Mouse (Mus musculus) embryo, embryonic 11.5 days (tissue): ENCODE measurements at regions not wholly inside any gene's neighbourhood (a gene's known extent, or its start where the extent isn't known, plus 50 kb on each side); places are given as distances from the start of the nearest gene placed in this dataset.
"Not testable (repeated sequence)": the region's sequence is repeated elsewhere in the genome, so short reads cannot be mapped to it uniquely, and the experiment has no call there.

Experiments used
- DNase-seq: peaks from one replicate; pipeline ENCODE4 v3.0.0-alpha.2; 2012; ENCODE audit warnings: low read depth, low spot score

DNA sequence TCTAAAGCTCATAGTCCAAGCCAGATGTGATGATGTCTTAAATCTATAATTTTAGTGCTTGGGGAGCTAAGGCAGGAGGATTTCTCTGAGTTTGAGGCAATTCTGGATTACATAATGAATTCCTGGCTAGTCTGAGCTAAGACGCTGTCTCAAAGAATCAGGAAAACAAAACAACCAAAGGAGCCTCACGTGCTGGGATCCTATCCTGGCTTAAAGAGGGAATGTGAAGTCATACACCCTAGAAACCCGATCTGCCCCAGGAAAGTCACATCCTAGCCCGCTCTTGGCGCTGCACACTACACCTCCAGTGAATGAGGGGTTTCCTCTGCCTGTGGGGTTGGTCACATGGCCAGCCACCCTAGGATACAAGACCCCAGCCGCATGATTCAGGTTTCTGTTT is 211.2 kb downstream of the Glrx3 start:
- DNase-seq: no peak

DNA sequence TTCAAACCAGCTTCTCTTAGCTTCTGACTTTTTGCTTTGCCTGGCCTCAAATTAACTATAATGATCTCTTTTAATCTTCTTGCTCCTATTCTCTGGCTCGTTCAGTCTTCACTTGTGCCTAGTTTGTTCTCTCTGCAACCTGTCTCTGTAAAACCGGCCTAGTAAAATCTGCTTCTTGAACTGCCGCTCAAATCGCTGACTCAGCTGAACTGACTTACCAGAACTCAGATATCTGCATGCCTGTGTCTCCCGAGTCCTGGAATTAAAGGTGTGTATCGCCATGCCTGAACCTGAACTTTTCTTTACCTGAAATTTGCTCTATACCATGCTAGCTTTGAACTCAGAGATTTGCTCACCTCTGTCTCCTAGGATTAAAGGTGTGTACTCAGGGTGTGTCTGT is 212.2 kb downstream of the Glrx3 start:
- DNase-seq: no peak

DNA sequence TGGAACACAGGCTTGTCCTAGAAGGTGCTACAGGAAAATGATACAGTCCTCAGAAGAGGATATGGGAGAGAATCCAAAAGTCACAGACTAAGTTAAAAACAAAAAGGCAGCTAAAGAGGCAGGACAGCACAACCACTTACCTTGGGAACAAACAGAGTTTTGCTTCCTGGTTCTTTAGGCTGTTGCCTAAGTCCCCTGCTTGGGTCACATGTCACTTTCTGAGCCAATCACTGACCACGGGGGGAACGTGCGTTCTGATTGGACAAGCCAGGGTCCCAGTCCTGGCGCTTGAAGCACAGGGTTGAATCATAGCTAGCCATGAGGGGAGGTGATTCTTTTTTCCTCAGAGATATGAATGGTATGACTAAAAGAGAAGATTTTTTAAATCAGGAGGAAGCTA is 216.4 kb downstream of the Glrx3 start:
- no peak for DNase-seq

DNA sequence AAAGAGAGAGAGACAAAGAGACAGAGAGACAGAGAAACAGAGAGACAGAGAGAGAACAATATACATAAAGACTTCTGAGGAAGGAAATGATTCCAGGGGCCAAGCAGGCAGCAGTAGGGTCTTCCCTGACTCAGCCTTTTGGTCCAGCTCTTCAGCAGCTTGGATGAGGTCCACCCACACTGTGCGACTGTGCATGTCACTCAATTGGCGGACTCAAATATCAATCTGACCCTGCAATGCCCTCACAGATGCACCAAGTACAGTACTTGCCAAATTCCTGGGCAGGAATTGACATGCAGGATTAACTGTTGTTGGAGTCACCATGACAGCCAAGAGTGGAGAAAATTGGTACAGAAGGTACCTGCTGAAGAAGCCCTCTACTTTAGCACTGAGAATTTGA is 229.8 kb downstream of the Glrx3 start:
- DNase-seq: no peak

DNA sequence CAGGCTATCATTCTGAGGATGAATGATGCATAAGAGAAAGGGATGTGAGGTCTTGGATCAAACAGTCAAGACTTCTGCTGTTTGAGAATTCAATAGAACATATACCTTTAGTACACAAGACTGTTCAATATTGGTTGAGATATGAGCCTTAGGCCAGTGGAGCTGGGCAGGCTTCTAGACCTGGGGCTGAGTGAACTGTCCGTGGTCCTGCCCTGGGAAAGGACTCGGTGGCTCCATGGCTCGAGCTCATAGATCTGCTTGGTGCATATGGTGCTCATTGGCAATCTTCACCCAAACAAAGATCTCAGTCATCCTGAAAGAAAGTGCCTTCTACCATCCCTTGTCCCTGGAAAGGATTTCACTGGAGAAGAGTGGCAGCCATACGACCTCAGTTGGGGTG is 233.7 kb downstream of the Glrx3 start:
- DNase-seq: peak; percentile 36

DNA sequence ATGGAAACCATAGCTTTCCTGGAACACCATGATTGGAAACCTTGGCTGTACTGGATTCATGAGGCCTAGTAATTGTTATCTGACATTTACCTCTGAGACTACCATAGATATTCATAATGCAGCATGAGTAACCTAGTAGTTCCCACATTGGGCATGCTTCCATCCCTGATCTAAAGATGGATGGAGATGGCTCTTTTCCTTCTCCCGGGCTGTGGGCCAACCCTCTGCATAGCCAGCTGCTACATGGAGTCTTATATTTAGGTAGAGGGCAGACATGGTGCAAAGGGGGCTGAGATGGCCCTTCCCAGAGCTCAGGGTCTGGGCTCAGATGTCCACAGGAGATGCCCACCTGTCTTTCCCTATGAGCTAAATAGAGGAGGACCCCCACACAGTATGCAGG is 237.2 kb downstream of the Glrx3 start:
- no peak for DNase-seq

DNA sequence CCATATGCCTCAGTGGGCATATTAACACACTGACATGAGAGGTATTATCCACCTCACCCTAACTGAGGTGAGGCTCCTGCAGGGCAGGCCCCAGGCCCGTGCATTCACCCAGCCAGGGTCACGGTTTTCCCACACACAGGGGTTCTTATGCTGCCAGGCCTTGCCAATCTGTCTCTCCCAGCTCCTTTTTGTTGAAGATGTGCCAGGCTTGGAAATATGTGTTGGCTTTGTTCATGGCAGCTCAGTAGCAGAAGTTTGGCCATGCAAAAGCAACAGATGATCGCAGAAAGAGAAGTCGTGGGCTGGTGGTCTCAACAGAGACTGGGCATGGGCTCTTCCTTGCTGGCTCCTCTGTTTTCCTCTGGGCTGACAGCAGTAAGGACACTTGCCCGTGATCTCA is 238.0 kb downstream of the Glrx3 start:
- DNase-seq: no peak

DNA sequence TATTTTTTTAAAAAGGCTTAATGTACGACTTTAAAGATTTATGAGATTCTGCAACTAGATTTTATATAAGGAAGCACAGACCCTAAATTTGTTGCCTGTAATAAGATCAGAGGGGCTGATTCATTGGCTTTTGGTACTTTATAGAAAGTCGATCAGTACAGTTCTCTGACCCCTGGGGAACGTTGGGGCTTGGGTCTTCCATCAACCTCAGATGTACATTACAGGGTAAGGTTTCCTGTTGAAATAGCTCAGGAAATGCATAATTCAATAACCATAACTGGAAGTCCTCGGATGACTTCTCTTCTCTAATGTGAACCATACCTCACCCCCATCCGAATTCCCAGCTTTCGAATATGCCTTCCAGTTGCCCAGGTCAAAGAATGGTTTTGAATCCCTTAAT is 247.4 kb downstream of the Glrx3 start:
- DNase-seq: peak; percentile 26

DNA sequence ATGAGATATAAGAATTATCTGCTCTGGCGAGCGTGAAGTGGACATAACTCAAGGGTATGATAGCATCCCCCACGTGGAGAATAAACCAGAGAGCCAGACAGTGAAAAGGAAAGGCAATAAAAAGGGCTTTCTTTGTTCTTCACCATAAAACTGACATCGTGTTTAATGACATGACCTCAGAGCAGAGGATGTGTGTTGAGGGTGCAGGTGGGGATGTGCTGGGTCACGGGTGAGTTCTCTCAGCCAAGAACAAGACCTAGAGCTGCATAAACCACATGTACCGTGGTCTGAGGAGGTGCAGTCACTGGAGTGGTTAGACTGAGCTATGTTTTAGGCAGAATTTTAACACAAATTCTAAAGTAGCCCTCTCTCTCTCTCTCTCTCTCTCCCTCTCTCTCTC is 247.9 kb downstream of the Glrx3 start:
- peak; percentile 19 for DNase-seq

DNA sequence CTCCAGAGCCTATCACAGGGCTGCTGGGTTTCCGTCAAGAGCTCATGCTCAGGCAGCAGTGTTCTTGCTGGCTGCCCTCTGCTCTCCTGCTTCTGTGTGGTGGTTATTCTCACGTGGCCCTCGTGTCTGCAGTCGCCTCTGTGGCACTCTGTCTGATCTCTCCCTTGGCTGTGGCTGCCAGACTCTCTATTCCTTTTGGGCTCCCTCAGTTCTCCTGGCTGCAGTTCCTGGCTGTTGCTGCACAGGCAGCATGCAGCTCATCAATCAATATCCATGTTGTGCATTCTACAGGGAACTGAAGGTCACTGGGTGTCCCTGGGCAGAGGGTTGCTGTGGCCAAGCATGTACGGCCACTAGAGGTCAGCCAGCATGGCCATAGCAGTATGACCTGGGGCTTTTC is 259.4 kb downstream of the Glrx3 start:
- DNase-seq: no peak

DNA sequence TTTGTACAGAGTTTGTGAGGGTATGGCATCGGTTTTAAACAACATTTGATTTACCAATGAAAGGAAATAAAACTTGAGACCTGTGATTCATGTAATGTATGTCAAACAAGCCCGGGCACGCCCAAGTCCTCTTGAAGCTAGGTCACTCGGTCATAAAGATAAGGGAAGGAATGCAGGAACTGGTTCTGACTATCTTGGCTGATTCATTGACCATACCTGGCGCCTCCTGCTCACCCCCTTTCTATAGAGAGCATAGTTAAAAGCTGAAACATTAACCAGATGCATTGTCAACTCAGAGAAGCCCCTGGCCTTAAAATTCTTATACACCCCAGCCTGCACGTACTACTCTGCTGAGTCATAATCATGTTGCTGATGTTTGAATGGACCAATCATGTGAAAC is 261.1 kb downstream of the Glrx3 start:
- not testable (repeated sequence) for DNase-seq

DNA sequence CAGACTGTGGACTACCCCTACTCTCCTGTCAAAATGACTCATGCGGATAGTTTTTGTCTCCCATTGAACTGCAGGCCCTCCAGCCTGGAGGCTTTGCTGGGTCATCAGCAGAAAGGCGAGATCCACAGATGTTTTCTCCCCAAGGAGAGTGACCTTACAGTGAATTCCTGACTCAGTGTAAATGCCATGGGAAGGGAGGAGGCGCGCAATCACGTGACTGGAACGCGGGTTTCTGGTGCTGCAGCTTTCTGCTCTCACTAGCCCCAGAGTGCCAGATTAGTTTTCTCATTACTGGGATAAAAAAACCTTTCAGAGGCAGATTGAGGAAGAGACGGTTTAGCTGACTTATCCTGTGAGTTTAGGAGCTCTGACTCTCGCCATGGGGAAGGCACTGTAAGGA is 275.4 kb downstream of the Glrx3 start:
- no peak for DNase-seq

DNA sequence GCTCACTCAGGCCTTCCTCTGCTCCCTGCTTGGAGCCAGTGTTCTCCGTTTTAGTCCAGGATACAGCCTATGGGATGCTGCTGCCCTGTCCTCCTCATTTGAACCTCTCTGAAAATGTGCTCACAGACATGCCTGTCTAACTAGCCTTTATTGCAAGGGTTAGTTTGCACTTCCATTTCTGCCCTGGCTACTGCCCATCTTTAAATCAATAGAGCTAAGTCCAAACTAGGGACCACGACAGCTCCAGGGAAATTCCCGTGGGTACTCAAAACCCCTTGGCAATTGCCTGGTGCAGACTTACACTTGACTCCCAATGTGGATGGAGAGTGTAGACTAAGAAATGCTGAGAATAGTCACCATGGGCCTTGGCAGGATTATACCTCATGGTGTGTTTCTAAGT is 276.4 kb downstream of the Glrx3 start:
- no peak for DNase-seq

DNA sequence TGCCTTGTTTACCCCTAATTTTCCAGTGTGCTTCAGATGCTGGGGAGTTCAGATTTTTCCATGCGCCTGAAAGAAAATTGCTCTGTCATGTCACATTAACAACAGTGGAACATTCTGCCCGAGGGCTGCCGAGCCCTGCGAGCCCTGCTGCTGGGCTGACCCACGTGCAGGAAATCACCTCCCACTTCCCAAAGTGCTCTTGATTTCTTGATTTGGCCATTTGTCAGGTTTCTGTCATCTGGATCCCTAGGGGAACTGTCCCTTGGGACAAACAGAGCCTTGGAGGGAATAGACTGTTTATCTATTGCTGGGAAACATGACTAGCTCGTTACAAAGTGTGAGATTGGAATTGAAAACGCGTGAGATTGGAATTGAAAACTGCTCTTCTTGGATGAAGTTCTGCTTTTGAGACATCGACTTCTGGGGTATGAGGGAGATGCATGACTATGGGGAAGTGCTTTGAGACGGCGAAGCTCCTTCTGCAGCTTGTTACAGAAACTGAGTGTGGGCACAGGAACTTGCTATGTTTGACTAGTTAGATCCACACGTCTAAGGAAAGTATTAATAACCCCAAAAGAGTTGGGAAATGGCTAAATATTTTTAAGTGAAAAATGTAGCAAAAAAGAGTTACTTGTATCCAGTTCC is 277.0 kb downstream of the Glrx3 start:
- no peak for DNase-seq

DNA sequence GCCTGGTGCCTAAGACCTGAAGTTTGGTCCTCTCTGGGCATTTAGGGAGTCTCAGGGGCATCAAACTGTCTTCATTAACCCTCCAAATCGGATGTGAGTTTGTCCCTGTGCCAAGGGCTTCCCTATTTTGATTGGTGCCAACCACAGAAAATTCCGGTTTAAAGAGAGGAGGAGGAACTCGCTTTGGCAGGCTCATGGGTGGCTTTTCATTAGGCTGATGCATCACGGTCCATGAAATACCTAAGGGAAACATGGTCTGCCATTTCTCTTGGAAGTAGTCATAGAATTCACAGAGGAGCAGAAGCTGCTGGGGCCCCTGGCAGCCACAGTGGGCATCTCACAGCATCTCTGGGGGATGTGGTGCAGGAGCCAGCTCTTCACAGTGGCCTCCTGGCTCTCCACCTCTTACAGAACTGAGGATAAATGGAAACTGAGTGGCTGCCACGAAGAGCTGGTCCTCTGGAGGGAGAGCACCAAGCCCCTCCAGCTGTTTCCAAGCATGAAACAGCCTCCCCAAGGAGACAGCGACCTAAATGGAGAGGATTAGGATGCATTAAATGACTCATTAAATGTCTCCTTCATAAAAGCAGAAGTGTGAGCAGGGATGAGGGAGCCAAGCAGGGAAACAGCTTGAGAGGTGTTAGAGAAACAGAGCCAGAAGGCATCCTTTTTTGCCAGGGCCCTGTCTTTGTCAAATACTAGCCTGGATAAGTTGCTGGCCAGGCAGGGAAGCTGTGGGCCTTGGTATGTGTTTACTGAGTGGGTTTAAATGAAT is 277.9 kb downstream of the Glrx3 start:
- DNase-seq: no peak

DNA sequence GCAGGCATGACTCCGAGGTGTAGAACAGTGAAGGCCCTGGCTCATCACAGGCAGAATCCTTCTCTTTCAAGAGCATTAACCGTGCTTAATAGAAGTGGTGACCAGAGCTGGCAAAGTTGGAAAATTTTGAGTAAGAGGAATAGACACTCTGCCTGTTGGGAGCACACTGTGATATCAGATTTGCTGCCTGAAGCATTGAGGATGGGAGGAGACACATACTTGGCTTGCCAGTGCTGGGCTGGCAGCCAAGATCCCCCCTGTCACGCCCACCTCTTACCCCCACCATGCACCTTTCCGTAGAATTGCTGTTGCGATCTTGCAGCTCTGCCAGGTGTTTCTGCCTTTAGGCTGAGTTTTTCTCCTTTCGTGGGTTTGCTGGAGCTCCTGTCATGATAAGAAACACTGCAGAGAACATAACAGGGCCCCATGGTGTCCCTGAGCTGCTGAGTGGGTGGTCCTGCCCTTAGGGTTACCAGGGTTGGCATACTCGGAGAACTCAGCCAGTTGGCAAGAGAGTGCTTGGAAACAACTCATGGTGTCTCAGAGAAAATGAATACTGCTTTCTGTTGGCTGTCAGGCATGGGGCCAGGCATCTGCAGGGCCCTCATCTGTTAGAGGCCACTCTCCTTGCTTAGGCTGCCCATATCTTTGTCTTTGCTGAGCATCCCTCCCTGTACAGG is 286.1 kb downstream of the Glrx3 start:
- no peak for DNase-seq

DNA sequence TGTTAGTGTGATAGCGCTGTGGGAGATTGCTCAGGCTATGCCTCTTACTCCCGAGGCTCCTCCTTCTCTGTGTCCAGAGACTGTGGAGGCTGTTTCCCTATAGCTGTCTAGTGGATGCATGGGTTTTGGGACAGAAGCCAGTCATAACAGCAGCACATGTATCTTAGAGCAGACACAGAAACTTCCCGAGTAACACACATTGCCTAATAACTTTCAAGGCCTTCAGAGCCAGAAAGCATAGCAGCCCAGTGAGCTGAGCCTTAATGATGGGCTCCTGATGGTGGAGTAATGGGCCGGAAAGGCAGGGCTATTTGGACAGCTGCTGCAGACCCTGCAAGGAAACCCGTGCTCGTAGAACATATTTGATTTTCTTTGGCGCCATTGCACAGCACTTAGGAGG is 288.6 kb downstream of the Glrx3 start:
- no peak for DNase-seq

DNA sequence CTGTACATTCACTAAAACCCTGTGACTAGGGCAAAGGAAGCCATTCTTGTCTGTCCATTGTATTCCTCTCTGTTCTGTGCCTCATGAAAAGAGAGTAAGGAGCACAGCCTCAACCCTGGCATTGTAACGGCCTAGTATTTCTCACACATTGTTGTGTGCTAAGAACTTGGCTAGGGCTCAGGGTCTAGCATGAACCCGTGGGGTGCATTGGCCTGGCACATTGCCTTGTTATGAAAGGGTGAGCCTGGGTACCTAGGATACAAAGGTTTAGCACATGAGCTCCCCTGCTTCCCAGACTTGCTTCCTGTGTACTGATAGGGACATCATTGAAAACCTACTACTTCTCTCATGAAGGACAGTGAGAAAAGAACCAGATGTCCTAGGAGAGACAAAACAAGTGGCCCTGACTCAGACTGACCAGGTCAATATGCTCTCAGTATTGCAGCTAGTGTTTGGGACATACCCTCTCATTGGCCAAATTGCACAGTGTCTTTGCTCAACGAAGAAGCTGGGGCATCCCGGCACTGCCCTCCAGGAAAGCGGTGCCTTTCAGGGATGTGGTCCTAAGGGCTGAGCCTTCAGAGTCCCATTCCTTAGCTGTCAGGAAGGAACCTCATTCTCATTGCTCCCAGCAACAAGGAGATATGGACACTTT is 298.6 kb downstream of the Glrx3 start:
- DNase-seq: no peak

DNA sequence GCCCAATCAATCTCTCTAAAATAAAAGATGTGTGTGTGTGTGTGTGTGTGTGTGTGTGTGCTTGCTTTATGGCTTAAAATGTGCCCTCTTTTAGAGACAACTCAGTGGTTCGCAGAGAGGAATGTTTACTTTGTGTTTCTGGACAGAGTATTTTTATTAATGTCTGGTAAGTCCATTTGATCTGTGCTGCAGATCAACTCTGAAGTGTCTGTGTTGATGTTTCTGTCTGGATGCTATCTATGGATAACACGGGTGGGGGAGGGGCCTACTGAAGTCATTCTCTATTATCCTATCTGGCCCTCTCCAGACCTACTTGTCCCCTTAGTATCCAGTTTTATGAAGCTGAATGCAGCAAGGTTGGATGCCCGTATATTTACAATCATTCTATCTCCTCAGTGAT is 304.3 kb downstream of the Glrx3 start:
- DNase-seq: no peak

DNA sequence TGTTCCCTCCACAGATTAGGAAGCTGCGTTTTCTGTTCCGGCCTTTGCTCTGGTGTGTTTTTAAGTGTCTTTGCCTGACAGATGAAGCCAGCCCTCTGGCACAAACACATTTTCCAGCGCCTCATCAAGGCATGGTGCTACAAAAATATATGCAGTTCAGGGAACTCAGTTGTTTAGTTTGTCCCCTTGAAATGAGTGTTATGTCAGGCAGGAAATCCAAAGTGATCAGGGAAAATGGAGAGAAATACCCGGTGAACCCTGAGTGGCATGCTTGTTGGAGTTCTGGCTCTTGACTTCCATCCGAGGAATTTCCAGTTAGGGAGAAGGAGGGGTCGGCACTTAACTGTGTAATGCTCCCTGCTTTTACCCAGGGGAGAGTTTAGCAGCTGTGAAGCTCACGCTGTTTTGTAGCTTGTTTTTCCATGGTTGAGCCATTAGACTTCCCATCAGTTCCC is 304.9 kb downstream of the Glrx3 start:
- DNase-seq: no peak

DNA sequence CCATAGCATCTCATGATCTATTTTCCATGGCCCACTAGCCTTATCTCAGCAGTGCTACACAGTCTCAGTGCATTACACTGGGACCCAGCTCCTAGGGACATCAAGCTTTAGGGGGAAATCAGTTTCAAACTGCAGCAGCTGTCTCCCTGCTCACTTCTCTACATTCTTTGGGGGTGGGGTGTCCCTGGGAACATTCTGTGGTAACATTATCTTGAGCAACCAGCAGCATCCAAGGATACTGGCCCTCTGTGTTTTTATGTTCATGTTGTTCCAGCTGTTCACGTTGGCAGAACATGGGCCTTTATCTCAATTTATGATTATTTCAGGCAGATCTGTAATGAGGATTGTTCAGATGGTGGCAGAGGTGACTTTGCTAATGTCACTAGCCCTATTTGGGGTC is 308.2 kb downstream of the Glrx3 start:
- DNase-seq: no peak

DNA sequence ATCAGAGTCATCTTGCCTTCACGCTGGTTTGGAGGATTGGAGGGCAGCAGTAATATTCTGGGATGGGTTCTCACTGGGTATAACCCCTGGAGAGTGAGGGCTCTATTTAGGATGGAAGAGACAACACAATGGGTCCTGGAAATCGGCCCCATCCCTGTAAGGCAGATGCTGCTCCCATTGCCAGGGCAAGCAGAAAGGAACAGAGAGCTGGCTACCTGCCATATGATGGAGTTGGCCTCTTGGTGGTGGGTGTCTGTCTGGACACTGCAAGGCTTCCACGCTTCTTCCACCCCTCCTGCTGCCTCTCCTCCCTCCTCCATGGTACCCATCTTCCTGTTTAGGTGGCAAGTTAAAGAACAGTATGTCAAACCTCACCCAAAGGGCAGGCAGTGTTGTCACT is 308.6 kb downstream of the Glrx3 start:
- DNase-seq: no peak
